Mouse (Mus musculus) brain, embryonic 14.5 days (tissue): ENCODE data around the gene 1700010B08Rik.

ENCODE experiments used
- CTCF ChIP-seq: fragments of 200-500 bp; IDR thresholded peaks from 2 replicates; pipeline ENCODE4 v1.5.1; 2012; ENCODE audit warnings: inconsistent platforms, mild to moderate bottlenecking, moderate library complexity, borderline replicate concordance; ENCODE audit not compliant: insufficient read depth, insufficient read length; ENCODE audit errors: extremely low read depth
- POLR2A ChIP-seq: fragments of 200-500 bp; IDR thresholded peaks from 2 replicates; pipeline ENCODE4 v1.6.1; 2012; ENCODE audit warnings: mild to moderate bottlenecking, inconsistent platforms, borderline replicate concordance; ENCODE audit not compliant: poor library complexity, insufficient read depth, insufficient read length, severe bottlenecking; ENCODE audit errors: extremely low read depth

- TF ChIP-seq CTCF (no peak), POLR2A (no peak)
These were observed 31.9 kb upstream of the 1700010B08Rik start for GRCm38 (mm10) chr2:173687363-173687762.
